Mouse (Mus musculus): ENCODE data around the gene Sap30bp. TPM values are rescaled to one million over a fixed set of nuclear protein-coding genes. Genes with fewer than 3 reads are reported as not detected.
A peak's percentile ranks its signal among the peaks of the same experiment; 100 is the strongest.

Sap30bp gene
- total RNA-seq, 2 experiments from 2014 or later, result 24.5 to 155 TPM

DNA sequence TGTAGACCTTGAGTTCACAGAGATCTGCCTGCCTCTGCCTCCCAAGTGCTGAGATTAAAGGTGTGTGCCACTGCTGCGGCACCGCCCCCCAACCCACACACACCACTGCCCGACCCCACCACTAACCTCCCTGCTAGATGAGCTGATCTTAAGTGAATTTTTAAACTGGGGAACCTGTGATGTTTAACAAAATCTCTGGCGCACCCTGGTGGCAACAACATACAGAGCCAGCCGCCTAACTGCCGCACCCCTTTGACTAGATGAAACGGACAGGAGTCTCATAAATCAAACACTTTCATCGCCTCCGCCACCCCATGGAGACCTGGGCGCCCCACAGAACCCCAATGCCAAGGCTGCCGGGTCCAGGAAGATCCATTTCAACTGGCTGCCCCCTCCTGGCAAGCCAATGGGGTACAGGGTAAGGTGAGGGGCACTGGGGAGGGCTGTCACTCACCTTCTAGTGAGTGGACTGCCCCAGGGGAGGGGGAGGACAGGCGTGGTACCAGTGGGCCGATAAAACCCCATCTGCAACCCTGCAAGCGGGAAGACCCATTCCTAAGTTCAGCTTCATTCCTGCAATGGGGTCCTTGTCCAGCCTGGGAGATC, 66.6 kb downstream of the Sap30bp start:
- ATAC-seq (replicated peaks; ENCODE audit: poor library complexity), result peak; percentile 89

DNA sequence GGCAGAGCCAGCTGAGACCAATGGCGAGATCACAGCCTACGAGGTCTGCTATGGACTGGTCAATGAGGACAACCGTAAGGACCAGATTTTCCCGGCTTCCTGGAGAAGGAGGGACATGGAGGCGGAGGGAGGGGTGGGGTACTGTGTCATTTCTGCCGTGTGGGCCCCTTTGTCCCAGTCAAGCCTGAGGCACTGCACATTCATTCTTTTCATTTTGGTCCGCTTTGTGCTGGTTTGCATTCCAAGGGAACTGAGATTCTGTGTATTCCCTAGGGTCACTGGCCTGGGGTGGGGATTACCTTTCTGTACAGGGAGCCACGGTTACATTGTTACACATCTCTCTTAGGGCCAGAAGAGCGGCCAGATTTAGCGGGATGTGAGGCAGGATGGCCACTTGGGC, 67.5 kb downstream of the Sap30bp start:
- no peak for ATAC-seq (replicated peaks; ENCODE audit: poor library complexity)

DNA sequence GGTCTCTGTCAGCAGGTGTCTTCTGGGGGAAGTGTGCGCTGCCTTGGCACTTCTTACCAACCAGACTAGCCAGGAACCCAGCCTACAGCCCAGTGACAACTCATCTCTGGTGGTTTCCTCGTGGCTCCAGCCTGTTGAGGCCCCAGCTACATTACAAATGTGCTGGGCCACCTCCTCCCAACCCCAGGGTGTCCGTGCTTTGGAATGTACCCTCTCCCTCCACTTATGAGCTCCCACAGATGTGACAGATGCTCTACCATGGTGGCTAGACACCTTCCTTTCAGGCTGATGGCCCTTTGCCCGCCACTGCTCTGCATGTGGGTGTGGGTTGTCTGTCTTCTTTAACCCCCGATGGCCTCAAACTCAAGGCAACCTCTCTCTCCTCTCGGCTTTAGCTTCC, 68.6 kb downstream of the Sap30bp start:
- no peak for ATAC-seq (replicated peaks; ENCODE audit: poor library complexity)

DNA sequence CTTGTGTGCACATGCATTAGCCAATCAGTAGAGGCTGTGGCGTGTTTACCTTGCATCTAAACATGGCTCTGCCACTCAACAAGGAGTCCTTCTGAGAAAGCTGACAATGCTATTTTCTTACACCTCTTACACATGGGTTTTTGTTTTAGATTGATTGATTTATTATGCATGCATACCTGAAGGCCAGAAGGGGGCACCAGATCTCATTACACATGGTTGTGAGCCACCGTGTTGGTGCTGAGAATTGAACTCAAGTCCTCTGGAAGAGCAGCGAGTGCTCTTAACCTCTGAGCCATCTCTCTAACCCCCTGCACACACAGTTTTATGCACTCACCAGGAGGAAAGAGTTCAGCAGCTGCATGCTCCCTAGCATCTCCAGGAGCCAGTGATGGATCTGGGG, 69.8 kb downstream of the Sap30bp start:
- no peak for ATAC-seq (replicated peaks; ENCODE audit: poor library complexity)

DNA sequence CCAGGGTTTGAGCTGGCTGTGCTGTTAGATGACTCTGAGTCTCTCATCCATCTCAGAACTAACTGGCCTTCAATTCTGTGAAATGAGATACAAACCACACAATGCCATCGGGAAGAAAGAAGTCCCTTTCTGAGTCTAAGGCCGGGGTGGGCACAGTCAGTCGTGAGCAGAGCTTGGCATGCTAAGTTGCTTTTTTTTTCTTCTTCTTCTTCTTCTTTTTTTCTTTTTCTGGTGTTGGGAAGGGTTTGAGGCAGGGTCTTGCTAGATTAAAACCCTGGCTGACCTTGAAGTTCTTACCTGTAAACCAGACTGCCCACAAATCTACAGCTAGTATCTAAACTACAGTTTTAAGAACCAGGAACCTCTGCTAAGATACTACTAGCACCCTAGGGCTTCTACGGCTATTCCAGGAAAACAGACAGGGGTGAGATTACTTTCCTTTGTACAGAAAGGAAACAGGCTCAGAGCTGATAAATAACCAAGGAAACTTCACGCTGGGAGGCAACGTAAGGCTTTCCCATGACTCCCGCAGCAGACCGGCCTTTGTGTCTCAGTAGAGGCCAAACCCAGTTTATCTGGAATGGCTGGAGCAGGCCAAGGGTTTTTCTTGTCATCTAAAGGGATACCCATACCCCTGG, 71.2 kb downstream of the Sap30bp start:
- ATAC-seq (replicated peaks; ENCODE audit: poor library complexity), result peak; percentile 8

DNA sequence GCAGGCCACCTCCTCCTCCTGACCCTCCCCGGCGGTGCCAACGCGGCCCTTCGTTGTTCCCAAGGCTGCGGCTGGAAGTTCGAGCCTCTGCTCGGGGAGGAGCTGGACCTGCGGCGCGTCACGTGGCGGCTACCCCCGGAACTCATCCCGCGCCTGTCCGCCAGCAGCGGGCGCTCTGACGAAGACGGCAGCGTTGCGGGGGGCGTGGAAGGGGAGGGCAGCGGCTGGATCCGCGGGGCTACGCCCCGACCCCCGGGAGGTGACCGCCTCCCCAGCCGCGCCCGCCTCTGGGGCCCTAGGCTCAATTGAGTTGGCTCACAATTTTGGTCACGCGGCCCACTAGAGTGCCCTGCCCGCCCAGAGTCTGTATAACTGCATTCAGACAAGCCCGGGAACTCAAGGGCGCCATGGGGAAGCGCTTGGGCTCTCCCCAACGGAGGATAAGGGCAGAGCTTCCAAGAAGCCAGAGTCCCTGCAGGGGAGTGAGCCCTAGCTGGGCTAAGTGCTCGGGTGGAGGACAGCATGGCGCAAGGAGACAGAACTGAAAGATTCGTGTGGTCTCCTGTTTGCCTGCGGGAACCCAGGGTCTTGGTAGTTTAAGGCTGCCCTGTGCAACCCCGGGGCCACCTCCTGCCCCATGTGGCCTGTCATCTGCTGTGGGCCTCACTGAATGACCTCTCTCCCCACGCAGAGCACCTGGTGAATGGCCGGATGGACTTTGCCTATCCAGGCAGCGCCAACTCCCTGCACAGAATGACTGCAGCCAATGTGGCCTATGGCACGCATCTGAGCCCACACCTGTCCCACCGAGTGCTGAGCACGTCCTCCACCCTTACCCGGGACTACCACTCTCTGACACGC, 72.0 kb downstream of the Sap30bp start:
- ATAC-seq (replicated peaks; ENCODE audit: poor library complexity), result peak; percentile 86

DNA sequence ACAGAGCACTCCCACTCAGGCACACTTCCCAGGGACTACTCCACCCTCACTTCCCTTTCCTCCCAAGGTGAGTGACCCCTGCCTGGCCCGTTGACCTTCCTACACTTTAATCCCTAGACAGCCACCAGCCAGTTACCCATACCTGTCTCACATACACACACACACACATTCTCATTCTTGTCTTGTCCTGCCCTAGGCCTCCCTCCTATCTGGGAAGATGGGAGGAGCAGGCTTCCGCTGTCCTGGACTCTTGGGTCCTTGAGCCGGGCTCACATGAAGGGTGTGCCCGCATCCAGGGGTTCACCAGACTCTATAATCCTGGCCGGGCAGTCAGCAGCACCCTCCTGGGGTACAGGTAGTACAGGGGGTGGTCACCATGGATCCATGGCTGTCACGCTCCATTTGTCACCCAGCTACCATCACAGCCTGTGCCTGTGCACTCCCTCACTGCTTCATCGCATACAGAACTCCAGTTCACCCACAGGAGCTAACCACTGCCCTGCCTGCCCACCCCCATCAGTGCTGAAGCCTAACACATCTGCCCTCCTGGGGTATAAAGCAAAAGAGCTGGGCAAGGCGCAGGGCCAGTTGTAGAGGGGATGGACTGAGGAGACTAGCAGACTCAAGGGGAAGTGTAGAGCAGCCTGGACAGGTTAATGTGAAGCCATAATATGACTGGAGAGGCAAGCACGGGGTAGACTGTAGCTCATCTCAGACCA, 72.8 kb downstream of the Sap30bp start:
- ATAC-seq (replicated peaks; ENCODE audit: poor library complexity), result no peak

DNA sequence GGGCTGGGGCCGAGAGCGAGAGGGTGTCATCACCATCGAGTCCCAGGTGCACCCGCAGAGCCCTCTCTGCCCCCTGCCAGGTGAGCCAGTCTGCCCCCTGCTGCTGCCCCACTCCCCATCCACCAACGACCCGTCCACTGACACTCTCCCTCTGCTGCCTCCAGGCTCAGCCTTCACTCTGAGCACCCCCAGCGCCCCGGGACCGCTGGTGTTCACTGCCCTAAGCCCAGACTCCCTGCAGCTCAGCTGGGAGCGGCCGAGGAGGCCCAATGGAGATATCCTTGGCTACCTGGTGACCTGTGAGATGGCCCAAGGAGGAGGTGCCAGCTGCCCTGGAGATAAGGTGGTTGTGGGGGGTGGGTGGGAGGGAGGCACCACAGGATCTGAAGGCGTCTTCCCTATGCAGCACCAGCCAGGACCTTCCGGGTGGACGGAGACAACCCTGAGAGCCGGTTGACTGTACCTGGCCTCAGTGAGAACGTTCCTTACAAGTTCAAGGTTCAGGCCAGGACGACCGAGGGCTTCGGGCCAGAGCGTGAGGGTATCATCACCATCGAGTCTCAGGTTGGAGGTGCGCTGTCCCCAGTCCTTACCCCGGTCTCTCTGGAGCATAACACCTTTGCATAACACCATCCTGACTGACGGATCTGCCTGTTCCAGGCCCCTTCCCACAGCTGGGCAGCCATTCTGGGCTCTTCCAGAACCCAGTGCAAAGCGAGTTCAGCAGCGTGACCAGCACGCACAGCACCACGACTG, 74.2 kb downstream of the Sap30bp start:
- no peak for ATAC-seq (replicated peaks; ENCODE audit: poor library complexity)

DNA sequence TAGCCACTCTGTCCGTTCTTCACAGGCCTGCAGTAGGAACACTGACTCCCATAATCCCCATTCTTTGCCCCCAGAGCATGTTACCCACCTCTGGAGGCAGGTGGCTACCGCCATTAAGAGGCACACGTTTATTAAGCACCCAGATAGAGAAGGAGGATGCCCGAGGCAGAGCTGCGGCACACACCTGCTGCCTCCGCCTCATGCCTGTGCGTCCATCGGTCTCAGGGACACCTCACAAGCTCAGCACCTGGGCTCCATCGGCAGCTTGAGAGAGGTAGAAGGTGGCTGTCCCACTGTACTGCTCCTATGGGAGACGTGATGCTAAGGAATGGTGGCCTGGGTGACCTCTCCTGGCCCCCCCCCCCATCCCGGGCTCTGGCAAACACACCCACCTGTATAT, 75.3 kb downstream of the Sap30bp start:
- no peak for ATAC-seq (replicated peaks; ENCODE audit: poor library complexity)

DNA sequence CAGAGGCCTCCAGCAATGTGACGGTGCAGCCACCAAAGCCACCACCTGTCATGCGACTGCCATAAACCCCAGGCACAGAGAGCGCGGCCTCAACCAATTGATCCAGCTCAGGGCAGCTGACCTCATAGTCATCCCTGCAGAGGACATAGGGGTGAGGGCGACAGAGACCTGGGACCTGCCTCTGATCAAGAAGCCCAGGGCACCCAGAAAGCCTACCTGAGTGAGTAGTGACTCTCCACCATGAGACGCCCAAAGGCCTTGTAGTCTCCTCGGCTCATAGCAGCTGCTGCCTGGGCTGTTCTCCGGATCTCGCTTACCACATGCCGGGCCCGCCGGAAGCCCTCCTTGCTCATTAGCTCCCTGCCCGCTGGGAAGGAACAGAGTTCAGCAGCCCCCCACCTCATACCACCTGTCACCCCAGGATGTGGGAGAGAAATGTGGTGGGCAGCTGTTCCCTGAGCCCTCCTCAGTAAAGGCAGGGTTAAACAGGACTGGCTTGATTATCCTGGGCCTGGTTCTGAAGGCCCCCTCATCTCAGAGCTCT, 75.8 kb downstream of the Sap30bp start:
- no peak for ATAC-seq (replicated peaks; ENCODE audit: poor library complexity)

DNA sequence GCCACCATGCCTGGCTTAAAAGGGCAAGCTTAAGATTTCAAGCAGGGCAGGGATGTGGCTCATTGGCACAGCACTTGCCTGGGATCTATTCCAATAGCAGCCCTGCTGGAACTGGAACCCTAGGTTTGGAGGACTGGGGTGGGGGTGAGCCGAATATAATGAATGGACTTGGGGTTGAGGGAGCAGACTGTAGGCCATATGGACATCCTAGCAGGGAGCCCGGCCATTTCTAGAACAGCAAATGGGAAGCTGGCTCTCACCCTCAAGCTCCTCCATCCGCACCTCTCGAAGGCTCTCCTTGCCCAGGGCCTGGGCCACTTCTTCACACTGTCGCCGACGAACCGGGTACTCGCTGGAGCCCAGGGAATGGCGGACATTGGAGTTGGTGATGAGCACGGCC, 76.6 kb downstream of the Sap30bp start:
- no peak for ATAC-seq (replicated peaks; ENCODE audit: poor library complexity)

DNA sequence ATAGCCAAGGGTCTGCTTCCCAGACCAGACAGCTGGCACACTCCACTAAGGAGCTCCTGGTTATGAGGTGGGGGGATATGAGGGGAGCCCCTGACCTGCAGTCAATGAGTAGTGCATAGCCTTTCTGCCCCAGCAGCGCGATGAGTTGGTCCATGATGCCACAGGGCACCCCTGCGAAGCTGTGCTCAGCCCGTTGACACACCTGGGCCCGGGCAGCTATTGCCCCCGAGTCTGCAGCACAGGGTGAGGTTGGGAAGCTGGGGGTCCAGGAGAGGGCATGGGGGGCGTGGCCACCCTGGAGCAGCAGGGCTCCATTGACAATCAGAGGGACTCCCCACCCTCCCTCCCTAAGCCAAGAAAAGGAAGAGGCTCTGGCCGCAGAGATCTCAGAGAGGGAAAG, 77.1 kb downstream of the Sap30bp start:
- no peak for ATAC-seq (replicated peaks; ENCODE audit: poor library complexity)

DNA sequence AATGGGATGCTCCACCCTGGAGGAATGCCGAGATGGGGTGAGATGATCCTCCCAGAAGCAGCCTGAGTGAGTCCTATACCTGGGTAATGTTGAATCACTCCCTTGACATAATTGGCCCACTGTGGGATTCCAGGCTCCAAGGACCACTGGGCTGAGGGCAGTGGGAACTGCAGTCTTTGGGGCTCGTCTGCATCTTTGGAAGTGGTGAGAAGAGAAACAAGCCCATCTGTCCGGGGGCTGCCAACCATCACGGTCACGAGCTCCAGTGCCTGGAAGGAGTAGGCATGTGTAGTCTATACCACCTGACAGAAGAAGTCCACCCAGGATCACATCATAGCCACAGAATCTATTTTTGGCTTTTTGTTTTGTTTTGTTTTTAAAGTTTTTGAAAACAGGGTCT, 77.9 kb downstream of the Sap30bp start:
- no peak for ATAC-seq (replicated peaks; ENCODE audit: poor library complexity)

DNA sequence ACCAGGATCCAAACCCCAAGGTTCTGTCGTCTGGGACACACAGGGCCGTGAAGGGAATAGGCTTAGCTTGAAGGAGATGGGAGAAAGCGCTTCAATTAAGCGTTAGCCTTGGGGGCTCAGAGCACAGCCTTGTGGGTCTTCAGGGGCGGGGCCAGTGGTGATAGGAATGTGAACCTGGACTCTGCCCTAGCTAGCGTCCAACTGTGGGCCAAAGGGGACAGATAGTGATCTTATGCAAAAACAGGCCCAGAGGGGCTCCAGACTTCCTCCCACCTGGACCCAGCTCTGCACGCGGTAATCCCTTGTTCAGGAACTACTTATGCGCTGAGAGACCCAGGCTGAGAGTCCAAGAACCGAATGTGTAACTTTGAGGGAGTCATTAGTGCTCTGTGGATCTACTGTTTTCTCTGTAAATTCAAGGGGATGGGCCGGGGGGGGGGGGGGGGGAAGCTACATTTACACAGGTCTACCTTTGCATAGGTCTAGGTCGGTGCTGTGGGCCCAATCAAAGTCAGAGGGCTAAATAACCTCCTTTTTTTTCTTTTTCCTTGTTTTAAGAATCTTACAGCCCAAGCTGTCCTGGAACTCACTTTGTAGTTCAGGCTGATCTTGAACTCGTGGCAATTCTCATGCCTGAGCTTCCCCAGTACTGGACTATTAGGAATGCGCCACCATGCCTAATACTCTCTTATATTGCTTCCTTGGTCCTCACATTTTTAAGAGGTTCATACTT, 78.6 kb downstream of the Sap30bp start:
- ATAC-seq (replicated peaks; ENCODE audit: poor library complexity), result no peak

DNA sequence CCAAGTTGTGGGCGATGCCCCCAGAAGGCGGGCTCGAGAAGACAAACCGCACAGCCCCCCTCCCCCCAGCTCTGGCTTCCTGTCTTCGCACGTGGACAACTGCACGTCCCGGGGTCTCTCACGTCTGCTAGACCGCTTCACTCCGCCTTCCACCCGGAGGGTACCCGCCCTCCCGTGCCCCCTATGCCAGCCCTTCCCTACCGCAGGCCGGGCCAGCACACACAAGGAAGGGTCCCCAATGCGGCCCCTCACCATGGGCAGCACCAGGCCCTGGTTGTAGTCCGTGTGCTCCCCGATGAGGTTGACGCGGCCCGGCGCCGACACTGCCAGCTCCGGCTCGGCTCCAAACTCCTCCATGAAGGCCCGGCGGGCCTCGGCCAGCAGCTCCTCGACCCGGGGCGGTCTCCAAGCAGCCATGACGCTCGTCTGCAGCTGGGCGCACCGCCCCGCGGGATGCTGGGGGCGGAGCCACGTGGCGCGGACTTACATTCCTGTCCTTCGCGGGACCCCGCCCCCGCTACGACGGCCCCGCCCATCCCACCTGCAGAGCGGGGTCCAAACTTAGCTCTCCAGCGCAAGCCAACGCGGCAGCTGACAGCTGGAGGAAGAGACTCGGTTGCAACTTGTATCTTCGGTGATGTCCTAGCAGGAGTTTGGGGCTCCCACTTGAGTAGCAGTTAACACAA, 79.3 kb downstream of the Sap30bp start, which contains the start of gene Galk1:
Galk1 (minus strand) TSS at position 458 of the 686 bp plus-strand sequence.
- peak; percentile 89 for ATAC-seq (replicated peaks; ENCODE audit: poor library complexity)

DNA sequence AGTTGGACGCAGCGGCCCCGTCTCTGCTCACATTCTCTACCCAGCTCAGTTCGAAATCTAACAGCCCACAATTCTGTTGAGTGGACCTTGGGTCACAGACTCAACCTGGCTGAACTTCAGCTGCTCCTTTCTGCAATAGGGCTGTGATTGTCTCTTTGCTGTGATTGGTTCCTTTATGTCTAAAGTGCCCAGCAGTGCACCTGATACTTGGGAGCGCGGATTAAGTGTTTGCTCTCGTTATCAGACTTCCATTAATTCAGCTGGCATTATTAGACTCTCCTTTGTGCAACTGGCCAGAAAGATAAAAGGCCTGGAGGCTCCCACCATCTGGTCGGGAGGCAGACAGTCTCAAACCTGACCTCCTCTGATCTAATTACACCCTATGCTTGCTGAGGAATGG, 81.7 kb downstream of the Sap30bp start:
- peak; percentile 53 for ATAC-seq (replicated peaks; ENCODE audit: poor library complexity)

All from megakaryocyte progenitor cell, adult 5-6 weeks (primary cell).